Mouse (Mus musculus): Measurements from ENCODE around the gene Ctsd. TPM values are rescaled to one million over a fixed set of nuclear protein-coding genes. Genes with fewer than 3 reads are reported as not detected.

Gene Ctsd
- total and polyA plus RNA-seq, 3 experiments = 883 to 1,120 (median 991) TPM

DNA sequence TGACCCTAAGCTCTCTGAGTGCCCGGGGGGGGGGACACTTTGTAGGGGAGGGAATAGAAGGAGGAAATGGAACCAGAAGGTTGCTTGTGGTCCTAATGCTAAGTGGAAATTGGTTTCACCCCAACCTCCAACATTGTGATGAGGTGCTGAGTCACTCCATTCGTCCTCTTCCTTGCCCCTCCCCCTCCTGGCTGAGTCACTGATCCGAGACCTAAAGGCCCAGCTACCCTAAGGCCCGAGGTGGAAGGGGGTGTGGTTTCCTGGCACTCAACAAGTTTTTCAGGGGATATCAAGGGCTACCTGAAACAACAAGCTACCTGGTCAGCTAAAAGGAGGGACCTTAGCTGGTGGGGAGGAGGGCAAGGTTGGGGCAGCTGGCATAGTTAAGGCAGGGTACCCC, 5.4 kb upstream of the Ctsd start:
- Histone ChIP-seq H3K4me1 (ENCODE audit: control insufficient read depth, insufficient read depth, low read length) (peaks cover 26% of the 10 kb centered on the region), H3K27me3 (ENCODE audit: control insufficient read depth, insufficient read depth, low read length) (no peaks in the 10 kb centered on the region), H3K9ac (ENCODE audit: low read depth, low read length) (no peak overlapping the region), H3K4me3 (no peak overlapping the region), H3K36me3 (ENCODE audit: control insufficient read depth, insufficient read depth, low read length) (peaks cover 3% of the 10 kb centered on the region; the same call in 1 of the 2 replicates), H3K79me2 (replicated peaks; ENCODE audit: control insufficient read depth, insufficient read depth, low read length) (no peaks in the 10 kb centered on the region), H3K27ac (peak overlapping the region; percentile 66)
- 31% methylated on average over 4 of the region's 4 CpGs for WGBS
- peak in 1 of 2 experiments; percentile 31 for DNase-seq
- intact Hi-C loops (cut with DNase I) = no loop called here
- TF ChIP-seq CTCF (IDR thresholded peaks at IDR 0.05) (no peak), EP300 (IDR thresholded peaks at IDR 0.05; ENCODE audit: insufficient read depth, low read depth, low read length) (no peak), POLR2A (IDR thresholded peaks at IDR 0.05; ENCODE audit: insufficient read depth, low read depth, low read length) (no peak)

DNA sequence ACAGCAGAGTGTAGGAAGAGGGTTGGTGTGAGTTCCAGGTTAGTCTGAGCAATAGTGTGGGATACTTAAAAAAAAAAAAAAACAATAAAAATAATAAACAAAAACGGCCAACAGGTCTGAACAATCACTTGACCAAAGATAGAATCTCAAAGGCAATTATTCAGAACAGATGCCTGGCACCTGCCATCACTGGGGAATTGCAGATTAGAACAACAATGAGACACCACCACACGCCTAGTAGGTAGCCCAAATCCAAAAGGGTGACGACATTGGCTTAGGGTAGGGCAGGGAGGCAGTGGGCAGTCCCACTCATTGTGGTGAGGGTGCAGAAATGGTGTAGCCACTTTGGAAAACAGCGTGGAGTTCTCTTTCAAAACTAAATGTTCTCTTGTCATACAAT, 3.8 kb upstream of the Ctsd start:
- intact Hi-C loops (cut with DNase I) = loop anchor here (2.0 kb wide), 1 partner anchor 19 kb away; the partner anchor contains the start of gene Ifitm10
- Histone ChIP-seq H3K27ac (no peak overlapping the region), H3K4me1 (ENCODE audit: control insufficient read depth, insufficient read depth, low read length) (peaks cover 21% of the 10 kb centered on the region), H3K9ac (ENCODE audit: low read depth, low read length) (no peak overlapping the region), H3K4me3 (no peak overlapping the region), H3K36me3 (ENCODE audit: control insufficient read depth, insufficient read depth, low read length) (peaks cover 3% of the 10 kb centered on the region; the same call in 1 of the 2 replicates), H3K27me3 (ENCODE audit: control insufficient read depth, insufficient read depth, low read length) (no peaks in the 10 kb centered on the region), H3K79me2 (replicated peaks; ENCODE audit: control insufficient read depth, insufficient read depth, low read length) (peaks cover 2% of the 10 kb centered on the region; the same call in 1 of the 2 replicates)
- WGBS = 41% methylated on average over 4 of the region's 4 CpGs
- no peak for TF ChIP-seq EP300 (IDR thresholded peaks at IDR 0.05; ENCODE audit: insufficient read depth, low read depth, low read length)
- no peak for TF ChIP-seq POLR2A (IDR thresholded peaks at IDR 0.05; ENCODE audit: insufficient read depth, low read depth, low read length)
- TF ChIP-seq CTCF (IDR thresholded peaks at IDR 0.05) = no peak
- DNase-seq = no peak

DNA sequence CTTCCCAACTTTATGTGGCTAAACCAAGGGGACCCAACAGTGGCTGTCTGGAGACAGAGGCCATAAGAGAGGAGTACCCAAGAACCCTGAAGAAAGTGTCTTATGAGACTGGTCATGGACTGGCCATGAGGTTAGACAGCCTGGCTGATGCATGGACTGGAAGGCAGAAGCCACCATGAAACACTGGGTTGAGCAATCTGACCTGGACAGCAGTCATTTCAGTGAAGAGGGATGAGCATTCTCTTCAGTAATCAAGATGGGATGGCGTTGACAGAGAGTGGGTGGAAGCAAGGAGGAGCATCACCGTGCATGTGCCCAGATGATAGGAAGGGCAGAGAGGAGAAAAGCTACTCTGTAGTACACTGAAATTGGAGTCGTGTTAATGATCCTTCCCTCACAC, 3.3 kb upstream of the Ctsd start:
- Histone ChIP-seq H3K27ac (no peak overlapping the region), H3K4me3 (no peak overlapping the region), H3K27me3 (ENCODE audit: control insufficient read depth, insufficient read depth, low read length) (no peaks in the 10 kb centered on the region), H3K79me2 (replicated peaks; ENCODE audit: control insufficient read depth, insufficient read depth, low read length) (peaks cover 2% of the 10 kb centered on the region; the same call in 1 of the 2 replicates), H3K9ac (ENCODE audit: low read depth, low read length) (no peak overlapping the region), H3K36me3 (ENCODE audit: control insufficient read depth, insufficient read depth, low read length) (peaks cover 3% of the 10 kb centered on the region; the same call in 1 of the 2 replicates), H3K4me1 (ENCODE audit: control insufficient read depth, insufficient read depth, low read length) (peaks cover 25% of the 10 kb centered on the region)
- DNase-seq = no peak
- intact Hi-C loops (cut with DNase I) = loop anchor here (2.0 kb wide), 1 partner anchor 18 kb away; the partner anchor contains the start of gene Ifitm10
- WGBS = 75% methylated on average over 3 of the region's 3 CpGs
- no peak for TF ChIP-seq CTCF (IDR thresholded peaks at IDR 0.05)
- TF ChIP-seq POLR2A (IDR thresholded peaks at IDR 0.05; ENCODE audit: insufficient read depth, low read depth, low read length) = no peak
- no peak for TF ChIP-seq EP300 (IDR thresholded peaks at IDR 0.05; ENCODE audit: insufficient read depth, low read depth, low read length)

DNA sequence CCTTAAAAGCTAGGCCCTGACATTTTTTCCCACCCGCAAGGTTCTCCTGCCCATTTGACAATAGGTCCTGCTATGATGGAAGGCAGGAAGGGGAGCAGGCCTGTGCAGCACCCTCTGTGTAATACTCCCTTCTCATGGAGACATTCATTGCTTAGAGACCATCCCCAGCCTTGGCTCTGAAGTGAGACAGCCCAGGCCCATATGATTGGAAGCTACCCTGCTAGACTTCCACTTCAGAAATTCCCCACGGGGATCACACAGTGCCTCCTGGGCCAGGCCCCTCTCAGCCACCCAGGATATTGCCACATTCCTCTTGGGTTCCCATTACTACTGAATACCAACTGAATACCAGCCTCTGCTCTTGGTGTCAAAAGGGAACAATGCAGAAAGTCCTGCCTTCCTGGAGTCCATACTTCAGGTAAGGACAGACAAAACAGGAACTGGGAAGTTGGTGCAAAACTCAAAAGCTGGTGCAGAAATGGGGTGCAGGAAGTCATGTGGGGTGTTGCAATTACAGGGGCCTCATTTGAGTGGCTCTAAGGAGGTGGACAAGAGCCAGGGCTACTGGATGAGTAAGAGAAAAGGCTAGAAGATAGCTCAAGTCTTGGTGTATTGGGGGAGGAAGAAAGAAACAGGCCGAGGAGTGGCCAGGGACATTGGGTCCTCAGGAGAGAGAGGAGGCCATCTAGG, 2.3 kb upstream of the Ctsd start:
- peaks cover 5% of the 10 kb centered on the region; the same call in 1 of the 2 replicates for H3K36me3 ChIP-seq (ENCODE audit: control insufficient read depth, insufficient read depth, low read length)
- 79% methylated on average over 3 of the region's 3 CpGs for WGBS
- TF ChIP-seq POLR2A (IDR thresholded peaks at IDR 0.05; ENCODE audit: insufficient read depth, low read depth, low read length) = no peak
- H3K27ac ChIP-seq = no peak overlapping the region
- intact Hi-C loops (cut with DNase I) = loop anchor here (2.0 to 5.0 kb wide), 3 partner anchors 17 to 58 kb away; partner anchors contain the start of gene Ifitm10
- H3K9ac ChIP-seq (ENCODE audit: low read depth, low read length) = no peak overlapping the region
- H3K4me3 ChIP-seq = no peak overlapping the region
- peaks cover 29% of the 10 kb centered on the region for H3K4me1 ChIP-seq (ENCODE audit: control insufficient read depth, insufficient read depth, low read length)
- DNase-seq = peak; percentile 17 to 30
- H3K79me2 ChIP-seq (replicated peaks; ENCODE audit: control insufficient read depth, insufficient read depth, low read length) = peaks cover 2% of the 10 kb centered on the region
- H3K27me3 ChIP-seq (ENCODE audit: control insufficient read depth, insufficient read depth, low read length) = no peaks in the 10 kb centered on the region

DNA sequence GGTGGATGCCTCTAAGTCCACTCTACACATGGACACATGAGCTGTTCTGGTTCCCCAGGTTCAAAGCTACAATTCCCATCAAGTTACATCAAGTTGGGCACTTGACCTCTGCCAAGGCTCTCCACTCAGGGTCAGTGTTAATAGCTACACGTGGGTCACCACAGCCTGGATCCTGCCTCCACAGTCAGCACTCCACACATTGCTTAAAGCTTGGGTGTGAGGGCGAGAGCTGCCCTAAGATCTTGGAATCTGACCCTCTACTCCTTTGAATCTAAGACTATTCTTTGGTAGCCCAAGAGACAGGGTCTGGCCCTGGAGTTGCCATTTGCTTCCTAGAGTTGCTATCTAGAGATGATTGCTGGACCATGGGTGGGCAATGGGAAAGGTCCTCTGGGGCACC, 902 bp upstream of the Ctsd start:
- H3K27me3 ChIP-seq (ENCODE audit: control insufficient read depth, insufficient read depth, low read length) = no peaks in the 10 kb centered on the region
- no peak overlapping the region for H3K4me3 ChIP-seq
- peaks cover 19% of the 10 kb centered on the region for H3K4me1 ChIP-seq (ENCODE audit: control insufficient read depth, insufficient read depth, low read length)
- intact Hi-C loops (cut with DNase I) = loop anchor here (5.0 kb wide), 2 partner anchors 34 to 56 kb away; no protein-coding TSS in a partner anchor
- no peak for TF ChIP-seq CTCF (IDR thresholded peaks at IDR 0.05)
- TF ChIP-seq POLR2A (IDR thresholded peaks at IDR 0.05; ENCODE audit: insufficient read depth, low read depth, low read length) = no peak
- no peak for TF ChIP-seq EP300 (IDR thresholded peaks at IDR 0.05; ENCODE audit: insufficient read depth, low read depth, low read length)
- peaks cover 5% of the 10 kb centered on the region; the same call in 1 of the 2 replicates for H3K36me3 ChIP-seq (ENCODE audit: control insufficient read depth, insufficient read depth, low read length)
- H3K9ac ChIP-seq (ENCODE audit: low read depth, low read length) = no peak overlapping the region
- peaks cover 2% of the 10 kb centered on the region for H3K79me2 ChIP-seq (replicated peaks; ENCODE audit: control insufficient read depth, insufficient read depth, low read length)
- peak; percentile 2 to 19 for DNase-seq
- 92% methylated on average over 2 of the region's 2 CpGs for WGBS
- no peak overlapping the region; the same call in 1 of the 2 replicates for H3K27ac ChIP-seq

DNA sequence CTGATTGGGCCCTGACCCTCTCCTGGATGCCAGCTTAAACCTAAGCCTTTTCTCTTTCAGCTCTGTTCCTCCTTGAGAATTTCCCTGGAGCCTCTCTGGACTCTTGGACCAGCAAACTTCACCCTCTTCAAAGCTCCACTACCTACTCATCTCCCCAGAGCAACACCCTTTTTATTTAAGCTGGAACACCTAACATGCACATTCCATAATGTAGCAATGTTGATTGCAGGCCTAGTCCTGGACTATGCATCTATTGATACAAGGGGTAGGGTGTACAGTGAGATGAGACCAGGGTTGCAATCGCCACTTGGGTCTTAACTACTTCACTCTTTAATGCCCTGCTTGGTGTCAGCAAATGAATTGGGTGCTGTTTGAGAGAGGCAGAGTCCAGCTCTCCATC, 360 bp upstream of the Ctsd start:
- peaks cover 15% of the 10 kb centered on the region for H3K4me1 ChIP-seq (ENCODE audit: control insufficient read depth, insufficient read depth, low read length)
- 95% methylated on average over 1 of the region's 1 CpGs for WGBS
- DNase-seq = no peak
- H3K36me3 ChIP-seq (ENCODE audit: control insufficient read depth, insufficient read depth, low read length) = peaks cover 5% of the 10 kb centered on the region; the same call in 1 of the 2 replicates
- no peaks in the 10 kb centered on the region for H3K27me3 ChIP-seq (ENCODE audit: control insufficient read depth, insufficient read depth, low read length)
- intact Hi-C loops (cut with DNase I) = loop anchor here (5.0 kb wide), 2 partner anchors 34 to 56 kb away; no protein-coding TSS in a partner anchor
- no peak overlapping the region; the same call in 1 of the 2 replicates for H3K4me3 ChIP-seq
- H3K9ac ChIP-seq (ENCODE audit: low read depth, low read length) = no peak overlapping the region
- H3K79me2 ChIP-seq (replicated peaks; ENCODE audit: control insufficient read depth, insufficient read depth, low read length) = peaks cover 2% of the 10 kb centered on the region
- H3K27ac ChIP-seq = peak overlapping the region; percentile 97
- no peak for TF ChIP-seq EP300 (IDR thresholded peaks at IDR 0.05; ENCODE audit: insufficient read depth, low read depth, low read length)
- TF ChIP-seq POLR2A (IDR thresholded peaks at IDR 0.05; ENCODE audit: insufficient read depth, low read depth, low read length) = no peak
- no peak for TF ChIP-seq CTCF (IDR thresholded peaks at IDR 0.05)
